Mouse (Mus musculus): Measurements from ENCODE around the gene Klhdc8b. TPM values are rescaled to one million over a fixed set of nuclear protein-coding genes. Genes with fewer than 3 reads are reported as not detected.

The Klhdc8b gene
- 56.8 and 58.8 TPM in 2 replicates for polyA plus RNA-seq (2012; rRNA removed)

DNA sequence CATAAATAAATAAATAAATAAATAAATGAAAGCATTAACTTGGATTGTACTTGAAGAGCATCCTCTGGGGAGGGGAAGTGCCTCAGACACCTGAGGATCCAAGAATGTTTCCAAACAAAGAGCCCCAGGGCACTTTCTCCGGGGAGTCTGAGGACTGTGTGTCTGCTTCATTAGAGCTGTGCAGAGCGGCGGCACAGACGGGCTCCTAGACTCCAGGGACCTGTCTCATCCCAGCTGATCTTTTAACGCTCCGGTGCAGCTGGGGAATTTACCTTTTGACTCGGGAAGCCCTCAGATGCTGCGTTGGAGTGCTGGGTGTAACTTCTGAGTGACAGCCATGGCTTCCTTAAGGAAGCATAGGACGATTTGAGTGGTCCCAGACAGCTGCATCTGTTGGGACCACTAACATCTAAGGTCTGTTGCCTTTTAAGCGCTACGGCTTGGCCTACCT is at the start of gene Klhdc8b:
Gene Klhdc8b (minus strand): TSS at position 401 of the 451 bp plus-strand sequence.
- DNase-seq (ENCODE audit: low read depth) = no peak

DNA sequence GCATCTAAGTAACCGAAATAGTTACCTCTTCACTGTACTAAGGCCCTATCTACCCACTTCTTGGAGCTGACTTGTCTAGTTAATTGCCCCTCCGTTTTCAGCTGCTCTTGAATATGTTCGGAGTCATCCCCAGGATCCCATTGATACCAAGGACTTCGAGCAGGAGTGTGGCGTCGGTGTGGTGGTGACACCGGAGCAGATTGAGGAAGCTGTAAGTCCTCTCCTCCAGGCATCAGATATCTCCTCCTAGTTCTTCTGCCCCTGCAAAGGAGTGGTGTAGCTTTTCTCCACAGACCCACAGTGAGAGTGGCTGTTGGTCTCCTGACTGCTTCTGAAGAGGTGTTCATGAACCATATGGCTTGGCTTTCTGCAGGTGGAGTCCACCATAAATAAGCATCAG is 47.4 kb upstream of the Klhdc8b start:
- no peak for DNase-seq (ENCODE audit: low read depth)

DNA sequence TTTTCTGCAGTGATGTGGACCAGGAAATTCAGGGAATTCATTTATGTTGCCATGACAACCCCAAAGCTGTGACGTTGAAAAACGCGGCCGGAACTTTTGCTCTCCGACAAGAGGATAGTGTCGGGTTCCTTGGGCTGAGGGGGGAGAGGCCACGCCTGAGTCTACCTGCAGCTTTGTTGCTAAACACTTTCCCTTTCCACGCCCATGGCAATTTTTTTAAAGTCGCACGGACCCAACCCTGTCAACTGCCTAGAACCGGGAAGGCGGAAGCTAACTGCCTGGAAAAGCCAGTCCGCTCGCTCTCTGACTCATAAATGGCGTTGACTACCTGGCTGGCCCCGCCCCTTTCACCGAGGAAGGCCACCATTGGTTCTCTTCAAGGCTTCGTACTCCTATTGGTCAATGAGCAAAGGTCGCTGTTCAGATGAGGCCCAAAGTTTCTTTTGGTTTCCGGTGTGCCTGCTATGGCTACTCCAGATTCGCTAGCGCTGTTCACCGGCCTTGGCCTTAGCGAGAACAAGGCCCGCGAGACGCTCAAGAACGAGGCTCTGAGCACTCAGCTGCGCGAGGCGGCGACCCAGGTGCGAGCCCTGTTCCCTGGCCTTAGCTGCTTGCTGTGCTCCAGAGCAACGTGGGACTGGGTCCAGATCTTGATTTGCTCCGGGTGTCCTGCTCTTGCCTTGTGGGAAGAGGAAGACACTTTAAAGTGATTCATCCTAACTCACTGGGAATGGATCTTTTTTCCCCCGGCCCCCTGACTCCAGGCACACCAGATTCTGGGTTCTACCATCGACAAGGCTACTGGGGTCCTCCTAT is 46.4 kb upstream of the Klhdc8b start, which contains the start of gene Qars:
Gene Qars (plus strand): TSS at position 88 of the 816 bp plus-strand sequence.
- peak; percentile 93 for DNase-seq (ENCODE audit: low read depth)

- DNase-seq (ENCODE audit: low read depth) = no peak
These were observed 45.5 kb upstream of the Klhdc8b start for GRCm38 (mm10) chr9:108506901-108507300.

DNA sequence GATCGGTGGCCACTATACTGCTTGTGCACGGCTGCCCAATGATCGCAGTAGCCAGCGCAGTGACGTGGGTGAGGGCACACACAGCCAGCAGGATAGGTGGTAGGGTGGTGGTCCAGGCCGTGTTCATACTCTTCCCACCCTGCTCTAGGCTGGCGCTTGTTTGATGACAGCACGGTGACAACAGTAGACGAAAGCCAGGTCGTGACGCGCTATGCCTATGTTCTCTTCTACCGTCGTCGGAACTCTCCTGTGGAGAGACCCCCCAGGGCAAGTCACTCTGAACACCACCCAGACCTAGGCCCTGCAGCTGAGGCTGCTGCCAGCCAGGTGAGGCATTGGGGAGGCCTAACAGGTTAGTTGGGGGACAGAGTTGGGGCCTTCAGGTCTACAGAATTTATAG is 38.6 kb upstream of the Klhdc8b start:
- no peak for DNase-seq (ENCODE audit: low read depth)

DNA sequence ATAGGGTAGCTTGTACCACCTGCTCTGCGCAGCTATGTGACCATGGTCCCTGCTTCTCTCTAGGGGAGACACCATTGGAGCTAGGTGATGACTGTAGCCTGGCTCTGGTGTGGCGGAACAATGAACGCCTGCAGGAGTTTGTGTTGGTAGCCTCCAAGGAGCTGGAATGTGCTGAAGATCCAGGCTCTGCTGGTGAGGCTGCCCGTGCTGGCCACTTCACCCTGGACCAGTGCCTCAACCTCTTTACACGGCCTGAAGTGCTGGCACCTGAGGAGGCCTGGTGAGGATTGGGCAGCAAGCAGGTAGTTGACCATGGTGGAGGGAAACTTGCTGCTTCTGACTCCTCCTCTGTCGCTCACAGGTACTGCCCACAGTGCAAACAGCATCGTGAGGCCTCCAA is 37.9 kb upstream of the Klhdc8b start:
- no peak for DNase-seq (ENCODE audit: low read depth)

GRCm38 (mm10) chr9:108494905-108495304 is 33.5 kb upstream of the Klhdc8b start:
- no peak for DNase-seq (ENCODE audit: low read depth)

GRCm38 (mm10) chr9:108494146-108494825 is 32.9 kb upstream of the Klhdc8b start:
- no peak for DNase-seq (ENCODE audit: low read depth)

GRCm38 (mm10) chr9:108493246-108493645 is 31.9 kb upstream of the Klhdc8b start:
- no peak for DNase-seq (ENCODE audit: low read depth)

DNA sequence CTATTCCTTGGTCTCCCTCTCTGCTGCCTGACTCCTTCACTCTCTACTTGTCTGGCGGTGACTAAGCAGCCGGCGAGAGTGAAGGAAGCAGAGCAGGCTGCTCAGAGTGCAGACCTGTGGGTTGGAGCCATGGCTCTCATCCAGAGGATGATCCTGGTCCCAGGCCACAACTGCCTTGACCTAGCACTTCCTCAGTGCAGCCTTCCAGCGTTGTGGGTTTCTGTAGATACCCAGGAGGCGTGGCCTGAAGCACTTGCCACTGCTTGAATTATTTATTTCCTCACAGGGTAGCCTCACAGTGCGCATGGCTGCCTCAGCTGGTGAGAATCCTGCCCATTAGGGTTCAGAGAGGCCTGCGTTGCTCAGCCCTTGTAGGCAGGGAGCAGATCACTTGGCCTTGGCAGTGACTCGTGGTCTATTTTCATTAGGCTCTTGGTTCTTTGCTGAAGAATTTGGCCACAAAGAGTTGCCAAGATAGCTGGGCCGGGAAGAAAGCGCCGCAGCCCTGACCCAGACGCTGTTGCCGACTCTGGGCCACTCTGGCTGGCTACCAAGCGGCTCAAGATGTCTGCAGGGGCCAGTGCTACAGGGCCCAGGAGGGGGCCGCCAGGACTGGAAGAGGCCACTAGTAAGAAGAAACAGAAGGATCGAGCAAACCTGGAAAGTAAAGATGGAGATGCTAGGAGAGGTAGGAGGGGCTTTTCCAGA is 30.8 kb upstream of the Klhdc8b start:
- DNase-seq (ENCODE audit: low read depth) = peak; percentile 31

DNA sequence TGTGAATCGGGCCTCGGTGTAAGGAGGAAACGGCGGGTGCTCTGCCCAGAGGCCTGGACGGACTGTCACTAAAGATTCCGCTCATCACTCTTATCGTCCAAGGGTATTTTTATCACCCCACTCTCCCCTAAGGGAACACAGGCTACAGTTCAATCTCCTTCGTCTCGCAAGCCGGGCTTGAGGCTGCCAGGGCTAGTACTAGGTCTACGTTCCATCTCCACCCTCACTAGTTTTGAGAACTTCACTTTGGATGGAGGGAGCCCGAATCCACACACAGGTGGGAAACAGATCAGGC is 29.9 kb upstream of the Klhdc8b start:
- no peak for DNase-seq (ENCODE audit: low read depth)

GRCm38 (mm10) chr9:108490559-108491285 is 29.3 kb upstream of the Klhdc8b start, which contains the start of gene Usp19:
TSS of gene Usp19 (plus strand) at chr9:108490602.
- peak; percentile 60 for DNase-seq (ENCODE audit: low read depth)

DNA sequence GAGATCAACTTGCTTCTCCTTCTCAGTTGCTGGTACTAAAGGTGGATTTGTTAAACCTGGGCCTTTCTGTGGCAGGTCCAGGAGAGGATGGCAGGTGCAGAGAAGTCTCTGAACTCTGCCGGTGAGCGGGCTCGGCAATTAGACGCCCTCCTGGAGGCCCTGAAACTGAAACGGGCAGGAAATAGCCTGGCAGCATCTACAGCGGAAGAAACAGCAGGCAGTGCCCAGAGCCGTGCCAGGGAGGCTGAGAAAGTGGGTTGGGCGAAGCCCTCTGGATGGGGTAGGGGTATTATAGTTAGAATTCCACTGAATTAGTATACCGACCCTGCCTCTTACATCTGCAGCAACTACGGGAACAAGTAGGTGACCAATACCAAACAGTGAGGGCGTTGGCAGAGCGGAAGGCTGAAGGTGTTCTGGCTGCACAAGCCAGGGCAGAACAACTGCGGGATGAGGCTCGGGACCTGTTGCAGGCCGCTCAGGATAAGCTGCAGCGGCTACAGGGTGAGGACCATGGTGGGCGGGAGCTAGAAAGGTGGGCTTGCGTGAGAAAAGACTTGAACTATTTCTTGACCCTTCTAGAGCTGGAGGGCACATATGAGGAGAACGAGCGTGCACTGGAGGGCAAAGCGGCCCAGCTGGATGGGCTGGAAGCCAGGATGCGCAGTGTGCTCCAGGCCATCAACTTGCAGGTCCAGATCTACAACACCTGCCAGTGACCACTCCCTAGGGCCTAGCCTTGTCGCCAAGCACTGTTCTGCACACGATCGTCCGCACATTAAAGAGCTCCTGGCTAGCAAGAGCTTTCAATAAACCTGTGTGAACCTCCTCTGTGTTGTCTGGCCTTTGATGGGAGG is 28.5 kb upstream of the Klhdc8b start:
- no peak for DNase-seq (ENCODE audit: low read depth)

- DNase-seq (ENCODE audit: low read depth) = no peak
These were observed 27.8 kb upstream of the Klhdc8b start for GRCm38 (mm10) chr9:108489215-108489614.

GRCm38 (mm10) chr9:108488403-108488802 is 27.0 kb upstream of the Klhdc8b start:
- no peak for DNase-seq (ENCODE audit: low read depth)

GRCm38 (mm10) chr9:108486973-108487530 is 25.7 kb upstream of the Klhdc8b start:
- DNase-seq (ENCODE audit: low read depth) = no peak

GRCm38 (mm10) chr9:108485301-108485875 is 24.0 kb upstream of the Klhdc8b start:
- no peak for DNase-seq (ENCODE audit: low read depth)

GRCm38 (mm10) chr9:108484021-108484420 is 22.6 kb upstream of the Klhdc8b start:
- DNase-seq (ENCODE audit: low read depth) = no peak

GRCm38 (mm10) chr9:108483051-108483790 is 21.8 kb upstream of the Klhdc8b start:
- no peak for DNase-seq (ENCODE audit: low read depth)
